Mouse (Mus musculus) limb, embryonic 10.5 days (tissue): ENCODE measurements around the gene Sox13. TPM values are rescaled to one million over a fixed set of nuclear protein-coding genes. Genes with fewer than 3 reads are reported as not detected.

Source experiments
- DNase-seq: peaks from one replicate; pipeline ENCODE4 v3.0.0-alpha.2; 2017; ENCODE audit warnings: low spot score
- H3K27ac ChIP-seq: fragments of 300-500 bp; sonication (generic); 2 replicates; pipeline ENCODE4 v1.5.1; 2016; ENCODE audit warnings: mild to moderate bottlenecking
- H3K27me3 ChIP-seq: fragments of 300-500 bp; sonication (generic); 2 replicates; pipeline ENCODE4 v1.6.1; 2016; ENCODE audit warnings: low read depth, mild to moderate bottlenecking; ENCODE audit not compliant: poor library complexity, severe bottlenecking
- H3K36me3 ChIP-seq: fragments of 300-500 bp; sonication (generic); 2 replicates; pipeline ENCODE4 v1.6.1; 2016; ENCODE audit warnings: mild to moderate bottlenecking, moderate library complexity
- H3K4me1 ChIP-seq: fragments of 300-500 bp; sonication (generic); 2 replicates; pipeline ENCODE4 v1.6.1; 2016
- H3K4me3 ChIP-seq: fragments of 300-500 bp; sonication (generic); 2 replicates; pipeline ENCODE4 v1.5.1; 2016; ENCODE audit warnings: mild to moderate bottlenecking, moderate library complexity
- H3K9me3 ChIP-seq: fragments of 300-500 bp; sonication (generic); replicated peaks from 2 replicates; pipeline ENCODE4 v1.6.1; 2016; ENCODE audit warnings: mild to moderate bottlenecking
- WGBS: fragments of 180-500 bp; shearing (Covaris S2); methylation state at CpG from one replicate; pipeline ENCODE4 v1.1.7; 2016; 5-methylcytosine and 5-hydroxymethylcytosine counted together
- polyA plus RNA-seq: library from polyadenylated mRNA; unstranded; fragments of >200 nt; fragmentation: Nextera tagmentation; extraction: Ambion mirVana; gene quantifications from 2 replicates; pipeline ENCODE4 v1.2.1, GENCODE M21; 2016

Sox13 gene
- polyA plus RNA-seq, 1 experiment from 2014 or later = 10.3 TPM

GRCm38 (mm10) chr1:133368644-133369043, 55.5 kb downstream of the Sox13 start:
- no peak for DNase-seq
- no peaks in the 10 kb centered on the region for H3K9me3 ChIP-seq
- H3K27me3 ChIP-seq = peaks cover 41% of the 10 kb centered on the region
- 53% methylated on average over 10 of the region's 10 CpGs for WGBS
- H3K36me3 ChIP-seq = no peaks in the 10 kb centered on the region
- H3K27ac ChIP-seq = 0 out of 2 replicates have a peak overlapping the region, but pooled peaks have one; percentile 77
- H3K4me1 ChIP-seq = peaks cover 57% of the 10 kb centered on the region
- no peak overlapping the region for H3K4me3 ChIP-seq

- peaks cover 61% of the 10 kb centered on the region for H3K4me1 ChIP-seq
- DNase-seq = no peak
- H3K4me3 ChIP-seq = peak overlapping the region; percentile 26
- H3K9me3 ChIP-seq = no peaks in the 10 kb centered on the region
- WGBS = 9% methylated on average over 11 of the region's 11 CpGs
- peaks cover 49% of the 10 kb centered on the region for H3K27me3 ChIP-seq
- peak overlapping the region; percentile 77 for H3K27ac ChIP-seq
- H3K36me3 ChIP-seq = no peaks in the 10 kb centered on the region
Measured at GRCm38 (mm10) chr1:133367606-133368488, 56.3 kb downstream of the Sox13 start.

GRCm38 (mm10) chr1:133366951-133367605, 57.1 kb downstream of the Sox13 start:
- Histone ChIP-seq H3K4me3 (no peak overlapping the region), H3K27me3 (peaks cover 56% of the 10 kb centered on the region), H3K36me3 (no peaks in the 10 kb centered on the region), H3K9me3 (no peaks in the 10 kb centered on the region), H3K4me1 (peaks cover 53% of the 10 kb centered on the region), H3K27ac (peak overlapping the region; percentile 77)
- 29% methylated on average over 10 of the region's 10 CpGs for whole genome bisulfite sequencing
- no peak for DNase-seq

- WGBS = 43% methylated on average over 2 of the region's 2 CpGs
- Histone ChIP-seq H3K9me3 (no peaks in the 10 kb centered on the region), H3K27ac (no peak overlapping the region), H3K36me3 (no peaks in the 10 kb centered on the region), H3K4me3 (no peak overlapping the region), H3K27me3 (peaks cover 59% of the 10 kb centered on the region), H3K4me1 (peaks cover 52% of the 10 kb centered on the region)
- no peak for DNase-seq
Measured at GRCm38 (mm10) chr1:133364890-133365289, 59.3 kb downstream of the Sox13 start.

DNA sequence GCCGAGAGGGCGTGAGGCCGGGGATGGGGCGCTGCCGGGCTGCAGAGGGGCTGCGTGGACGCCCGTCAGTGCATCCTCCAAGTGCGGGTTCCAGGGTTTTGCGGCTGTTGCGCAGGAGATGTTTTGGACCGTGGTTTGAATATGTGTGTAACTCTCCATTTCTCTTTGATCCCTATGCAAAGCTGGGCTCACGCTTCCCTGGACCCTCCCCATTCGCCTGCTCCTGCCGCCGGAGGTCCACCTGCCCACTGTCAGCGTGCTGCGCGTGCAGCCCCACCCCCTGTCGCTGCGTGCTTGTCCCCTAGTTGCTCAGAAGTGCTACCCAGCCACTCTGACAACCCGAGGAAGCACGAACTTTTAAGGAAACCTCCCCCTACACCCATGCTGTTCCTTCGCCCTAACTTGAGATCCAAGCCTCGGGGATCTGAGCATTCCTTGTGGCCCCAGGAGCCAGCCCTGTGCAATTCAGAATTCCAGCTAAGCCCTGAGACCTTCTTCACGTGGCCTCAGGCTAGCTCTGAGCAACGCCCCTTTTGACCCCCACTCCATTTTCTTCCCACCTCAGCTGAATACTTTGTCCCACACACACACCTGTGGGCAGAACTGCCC, 60.1 kb downstream of the Sox13 start:
- Histone ChIP-seq H3K27ac (peak overlapping the region; percentile 67), H3K36me3 (no peaks in the 10 kb centered on the region), H3K9me3 (no peaks in the 10 kb centered on the region), H3K4me1 (peaks cover 52% of the 10 kb centered on the region), H3K4me3 (peak overlapping the region; percentile 71), H3K27me3 (peaks cover 65% of the 10 kb centered on the region)
- WGBS = 1% methylated on average over 27 of the region's 27 CpGs
- DNase-seq = no peak

- peak within 1 kb of the TSS; percentile 67 for H3K27ac ChIP-seq
- H3K36me3 ChIP-seq = no peaks in the 10 kb centered on the region
- peaks cover 46% of the 10 kb centered on the region for H3K4me1 ChIP-seq
- H3K4me3 ChIP-seq = peak within 1 kb of the TSS; percentile 71
- no peaks in the 10 kb centered on the region for H3K9me3 ChIP-seq
- DNase-seq = peak; percentile 88
- under 1% methylated on average over 52 of the region's 52 CpGs for WGBS
- peaks cover 65% of the 10 kb centered on the region for H3K27me3 ChIP-seq
Measured at GRCm38 (mm10) chr1:133363276-133364021, 60.7 kb downstream of the Sox13 start, which contains the start of gene Etnk2. Etnk2 (plus strand) TSS chr1:133363572.

DNA sequence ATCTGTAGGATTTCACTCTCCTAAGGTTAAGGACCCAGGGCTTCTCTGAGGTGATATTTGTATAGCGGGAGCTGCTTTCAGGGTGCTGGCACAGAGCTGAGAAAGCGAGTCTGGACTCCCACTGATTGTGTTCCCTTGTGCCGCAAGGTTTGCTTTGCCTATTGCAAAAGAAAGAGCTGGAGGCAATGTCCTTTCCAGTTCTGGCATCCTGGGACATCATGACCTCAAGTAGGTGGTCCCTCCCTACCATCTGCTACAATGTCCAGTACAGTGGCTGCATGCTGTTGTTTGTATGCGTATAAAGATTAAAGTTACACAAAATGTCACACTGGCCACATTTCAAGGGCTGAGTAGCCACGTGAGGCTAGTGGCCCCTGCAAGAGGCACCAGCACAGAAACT, 62.1 kb downstream of the Sox13 start:
- H3K9me3 ChIP-seq = no peaks in the 10 kb centered on the region
- 90% methylated on average over 5 of the region's 5 CpGs for WGBS
- H3K4me3 ChIP-seq = no peak overlapping the region
- no peaks in the 10 kb centered on the region for H3K36me3 ChIP-seq
- no peak overlapping the region for H3K27ac ChIP-seq
- H3K4me1 ChIP-seq = peaks cover 33% of the 10 kb centered on the region
- DNase-seq = no peak
- peaks cover 78% of the 10 kb centered on the region for H3K27me3 ChIP-seq

DNA sequence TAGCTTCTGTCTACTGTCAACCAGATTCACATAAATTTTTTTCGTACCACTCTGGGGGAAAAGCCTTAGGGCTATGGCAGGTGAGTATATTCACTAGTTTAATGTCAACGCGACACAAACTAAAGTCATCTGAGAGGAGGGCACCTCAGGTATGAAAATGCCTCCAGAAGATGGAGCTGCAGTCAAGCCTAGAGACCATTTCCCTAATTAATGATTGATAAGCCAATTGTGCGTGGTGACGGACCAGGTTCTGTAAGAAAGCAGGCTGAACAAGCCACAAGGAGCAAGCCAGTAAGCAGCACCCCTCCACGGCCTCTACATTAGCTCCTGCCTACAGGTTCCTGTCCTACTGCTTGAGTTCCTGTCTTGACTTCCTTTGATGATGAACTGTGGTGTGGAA, 63.2 kb downstream of the Sox13 start:
- Histone ChIP-seq H3K36me3 (no peaks in the 10 kb centered on the region), H3K27ac (no peak overlapping the region), H3K4me3 (no peak overlapping the region), H3K27me3 (peaks cover 80% of the 10 kb centered on the region), H3K9me3 (no peaks in the 10 kb centered on the region), H3K4me1 (peaks cover 33% of the 10 kb centered on the region)
- 87% methylated on average over 6 of the region's 6 CpGs for WGBS
- DNase-seq = no peak

DNA sequence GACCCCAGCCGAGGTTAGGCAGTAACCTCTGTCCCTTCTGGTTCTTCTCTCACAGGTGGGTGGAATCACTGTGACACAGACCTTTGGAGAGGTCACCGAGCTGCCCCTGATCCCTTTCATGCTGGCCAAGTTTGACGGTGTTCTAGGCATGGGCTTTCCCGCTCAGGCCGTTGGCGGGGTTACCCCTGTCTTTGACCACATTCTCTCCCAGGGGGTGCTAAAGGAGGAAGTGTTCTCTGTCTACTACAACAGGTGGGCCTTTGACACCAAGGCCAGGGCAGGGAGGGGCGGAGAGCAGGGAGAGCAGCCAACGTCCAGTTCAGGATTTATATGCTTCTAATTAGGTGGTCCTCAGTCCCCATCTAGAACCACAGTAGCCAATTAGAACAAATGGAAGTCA, 67.8 kb downstream of the Sox13 start:
- 63% methylated on average over 8 of the region's 8 CpGs for WGBS
- peaks cover 69% of the 10 kb centered on the region for H3K27me3 ChIP-seq
- peaks cover 20% of the 10 kb centered on the region for H3K4me1 ChIP-seq
- no peak overlapping the region for H3K27ac ChIP-seq
- H3K9me3 ChIP-seq = no peaks in the 10 kb centered on the region
- no peak for DNase-seq
- no peaks in the 10 kb centered on the region for H3K36me3 ChIP-seq
- H3K4me3 ChIP-seq = no peak overlapping the region

DNA sequence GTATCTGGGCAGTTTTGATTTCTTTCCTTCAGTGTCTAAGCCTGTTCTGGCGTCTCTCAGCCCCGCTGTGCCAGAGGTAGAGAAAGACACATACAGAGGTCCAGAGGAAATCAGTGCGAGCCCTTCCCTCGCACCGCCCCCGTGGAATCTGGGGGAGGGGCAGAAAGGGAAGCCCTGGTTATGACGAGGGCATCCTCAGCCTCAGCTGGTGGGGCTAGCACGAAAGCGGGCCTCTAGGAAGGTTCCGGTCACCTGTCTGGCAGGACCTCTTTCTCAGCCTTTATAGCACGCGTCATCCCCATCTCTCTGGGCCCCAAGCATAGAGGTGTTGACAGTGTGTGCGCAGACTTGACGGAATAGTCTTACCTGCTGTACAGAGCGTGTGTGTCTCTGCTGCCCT, 68.3 kb downstream of the Sox13 start:
- Histone ChIP-seq H3K36me3 (no peaks in the 10 kb centered on the region), H3K9me3 (no peaks in the 10 kb centered on the region), H3K4me1 (peaks cover 21% of the 10 kb centered on the region), H3K27me3 (peaks cover 73% of the 10 kb centered on the region), H3K4me3 (no peak overlapping the region), H3K27ac (0 out of 2 replicates have a peak overlapping the region, but pooled peaks have one; percentile 25)
- no peak for DNase-seq
- WGBS = 58% methylated on average over 15 of the region's 15 CpGs

DNA sequence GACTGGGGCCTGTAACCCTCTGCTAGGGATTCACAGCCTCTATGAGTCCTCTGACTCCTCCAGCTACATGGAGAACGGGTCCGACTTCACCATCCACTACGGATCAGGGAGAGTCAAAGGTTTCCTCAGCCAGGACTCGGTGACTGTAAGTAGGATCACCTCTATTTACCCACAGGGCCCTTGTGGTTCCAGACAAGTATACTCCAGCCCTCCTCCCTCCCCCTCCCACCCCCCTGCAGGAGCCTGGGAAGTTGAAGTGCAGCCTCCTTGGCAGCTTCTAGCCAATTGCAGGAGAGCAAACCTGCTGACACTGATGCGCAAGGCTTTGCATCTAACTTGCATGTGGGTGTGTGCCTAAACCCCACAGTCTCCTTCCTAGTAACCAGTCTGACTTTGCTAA, 68.7 kb downstream of the Sox13 start:
- Histone ChIP-seq H3K9me3 (no peaks in the 10 kb centered on the region), H3K4me1 (peaks cover 23% of the 10 kb centered on the region), H3K27me3 (peaks cover 73% of the 10 kb centered on the region), H3K36me3 (no peaks in the 10 kb centered on the region), H3K4me3 (no peak overlapping the region), H3K27ac (peak overlapping the region; percentile 25; the same call in 1 of the 2 replicates)
- DNase-seq = no peak
- 43% methylated on average over 5 of the region's 5 CpGs for WGBS

- Histone ChIP-seq H3K36me3 (no peaks in the 10 kb centered on the region), H3K4me1 (peaks cover 26% of the 10 kb centered on the region), H3K4me3 (no peak overlapping the region), H3K27ac (no peak overlapping the region), H3K9me3 (no peaks in the 10 kb centered on the region), H3K27me3 (peaks cover 58% of the 10 kb centered on the region)
- WGBS = 59% methylated on average over 12 of the region's 12 CpGs
- peak; percentile 72 for DNase-seq
Measured at GRCm38 (mm10) chr1:133353371-133353809, 70.8 kb downstream of the Sox13 start.
